Mouse (Mus musculus): ENCODE measurements around the gene Smim24.

Gene Smim24

GRCm38 (mm10) chr10:81392781-81393185, at the start of gene Smim24:
Gene Smim24, plus strand, starts transcription at chr10:81393051.
- DNase-seq (ENCODE audit: low spot score in 2 of 2): no peak

GRCm38 (mm10) chr10:81344421-81345161, 48.3 kb upstream of the Smim24 start:
- no peak for DNase-seq (ENCODE audit: low spot score in 2 of 2)

DNA sequence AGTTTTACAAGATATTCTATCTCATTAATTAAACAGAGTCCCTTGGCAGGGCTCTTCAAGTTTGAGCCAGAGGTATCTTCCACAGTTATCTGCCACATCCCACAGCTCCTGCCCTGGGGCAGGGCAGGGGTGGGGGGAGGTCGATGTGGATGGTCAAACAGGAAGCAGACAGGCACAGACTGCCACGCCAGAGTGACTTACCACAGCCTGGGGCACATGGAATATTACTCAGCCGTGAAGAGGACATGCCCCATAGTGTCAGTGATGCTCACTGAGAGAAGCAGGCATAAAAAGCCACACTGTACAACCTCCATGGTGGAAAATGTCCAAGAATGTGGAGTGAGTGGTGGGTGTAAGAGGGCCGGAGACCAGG, 47.7 kb upstream of the Smim24 start:
- DNase-seq (ENCODE audit: low spot score in 2 of 2): no peak

GRCm38 (mm10) chr10:81346453-81347067, 46.3 kb upstream of the Smim24 start:
- peak in 1 of 2 experiments; percentile 36 for DNase-seq (ENCODE audit: low spot score in 2 of 2)

DNA sequence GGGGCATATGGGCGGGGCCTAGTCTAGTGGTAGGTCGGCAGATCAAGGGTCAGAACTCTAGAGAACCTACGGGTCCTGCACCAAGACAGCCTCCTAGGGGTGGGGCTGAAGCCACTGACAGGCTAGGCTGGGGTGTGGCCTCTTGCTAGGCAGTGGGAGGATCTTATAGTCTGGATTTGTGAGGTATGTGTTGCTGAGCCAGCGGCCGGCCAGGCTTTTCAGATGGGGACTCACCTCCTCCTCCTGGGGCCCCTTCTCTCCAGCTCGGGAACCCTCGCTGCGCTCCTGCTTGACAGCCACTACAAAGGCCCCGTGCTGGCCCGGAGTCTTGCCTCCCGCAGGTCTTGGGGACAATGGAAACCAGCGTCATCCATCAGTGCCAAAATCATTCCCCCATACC, 43.7 kb upstream of the Smim24 start:
- no peak for DNase-seq (ENCODE audit: low spot score in 2 of 2)

DNA sequence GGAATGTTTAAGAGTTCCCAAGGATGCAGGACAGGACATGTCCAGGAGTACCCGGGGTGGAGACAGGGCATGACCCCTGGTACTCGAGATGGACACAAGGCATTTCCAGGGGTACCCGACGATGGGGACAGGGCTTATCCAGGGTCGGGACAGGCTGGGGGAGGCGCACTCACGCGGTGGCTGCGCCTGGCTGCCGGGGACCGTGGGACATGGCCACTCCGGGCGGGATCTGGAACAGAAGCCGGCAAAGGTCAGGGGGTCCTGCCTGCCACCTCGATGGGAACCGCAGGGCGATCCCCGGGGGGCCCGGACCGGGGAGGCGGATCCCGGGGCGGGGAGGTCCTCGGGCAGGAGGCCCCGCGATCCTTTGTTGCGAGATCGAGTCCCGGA, 42.9 kb upstream of the Smim24 start:
- no peak for DNase-seq (ENCODE audit: low spot score in 2 of 2)

DNA sequence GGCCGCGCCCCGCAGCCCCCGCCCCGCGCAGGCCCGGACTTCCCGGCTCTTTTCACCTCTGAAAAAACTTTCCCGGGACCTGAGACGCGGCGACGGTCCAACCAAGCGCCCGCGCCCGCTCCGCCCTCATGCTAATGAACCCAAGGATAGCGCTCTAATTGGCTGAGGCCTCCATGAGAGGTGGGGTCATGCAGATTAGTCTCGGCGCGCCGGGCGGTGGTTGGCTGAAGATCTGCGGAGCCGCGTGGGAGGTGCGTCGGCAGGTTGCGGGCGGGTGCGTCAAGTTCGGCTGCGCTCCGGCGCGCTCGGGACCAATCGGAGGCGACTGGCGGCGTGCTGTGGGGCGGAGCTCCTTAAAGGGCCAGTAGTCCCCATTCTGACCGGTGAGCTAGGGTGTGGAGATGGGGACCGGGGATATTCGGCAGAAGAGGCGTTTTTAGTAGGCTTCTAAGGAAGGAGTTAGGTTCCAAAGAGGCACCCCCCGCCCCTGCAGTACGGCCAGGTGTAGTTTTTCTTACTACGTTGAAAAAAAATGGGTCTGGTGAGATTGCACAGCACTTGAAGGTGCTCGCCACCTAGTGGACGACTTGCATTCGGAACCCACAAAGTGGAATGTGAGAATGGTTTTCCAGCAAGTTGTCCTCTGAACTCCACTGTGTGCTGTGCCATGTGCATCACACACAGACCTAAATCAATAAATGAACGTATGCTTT, 42.3 kb upstream of the Smim24 start, which contains the start of gene Hmg20b:
Gene Hmg20b, minus strand, starts transcription at position 130 of the 713 bp plus-strand sequence.
- peak; percentile 99 to 100 for DNase-seq (ENCODE audit: low spot score in 2 of 2)

DNA sequence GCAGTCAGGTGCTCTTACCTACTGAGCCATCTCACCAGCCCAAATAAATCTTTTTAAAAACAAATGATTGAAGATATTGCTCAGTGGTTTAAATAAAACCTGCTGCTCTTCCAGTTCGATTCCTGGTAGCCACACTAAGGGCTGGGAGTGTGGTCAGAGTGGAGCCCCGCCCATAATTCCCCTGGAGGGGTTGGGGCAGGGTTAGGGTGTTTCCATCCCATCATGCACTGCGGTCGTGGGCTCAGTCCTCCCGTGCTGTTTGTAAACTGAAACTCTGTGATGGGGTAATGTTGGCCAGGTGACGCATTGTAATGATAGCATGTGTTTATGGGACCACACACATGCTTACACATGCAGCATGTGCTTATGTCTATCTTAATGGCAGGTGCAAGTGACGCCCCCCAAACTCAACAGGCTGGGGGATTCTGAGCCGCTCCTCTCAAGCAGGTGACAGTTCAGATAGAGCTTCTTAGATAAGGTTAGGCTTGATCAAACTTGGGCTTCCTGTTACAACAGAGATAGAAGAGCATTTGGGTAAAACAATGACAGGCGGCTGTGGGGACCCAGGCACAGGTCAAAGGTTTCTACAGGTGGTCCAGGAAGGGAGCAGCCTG, 41.1 kb upstream of the Smim24 start:
- DNase-seq (ENCODE audit: low spot score in 2 of 2): no peak

GRCm38 (mm10) chr10:81354738-81355477, 37.9 kb upstream of the Smim24 start:
- no peak for DNase-seq (ENCODE audit: low spot score in 2 of 2)

DNA sequence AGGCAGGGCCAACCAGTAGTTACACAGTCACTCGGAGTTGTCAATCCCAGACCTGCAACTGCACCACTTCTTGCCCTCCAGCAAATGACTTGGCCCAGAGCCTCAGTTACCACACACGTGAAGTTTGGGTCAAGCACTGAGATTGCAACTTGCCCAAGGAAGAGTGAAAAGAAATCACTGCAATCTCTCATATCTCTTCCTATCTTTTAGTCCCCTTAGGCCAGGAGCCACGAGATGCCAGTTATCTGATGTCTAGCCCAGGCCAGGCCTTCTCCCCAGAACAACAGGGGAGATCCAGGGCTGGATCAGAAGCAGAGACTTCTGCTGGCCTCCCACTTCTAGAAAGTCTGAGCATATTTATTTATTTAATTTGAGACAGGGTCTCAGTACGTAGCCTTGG, 37.3 kb upstream of the Smim24 start:
- DNase-seq (ENCODE audit: low spot score in 2 of 2): no peak

GRCm38 (mm10) chr10:81356352-81356990, 36.4 kb upstream of the Smim24 start:
- no peak for DNase-seq (ENCODE audit: low spot score in 2 of 2)

DNA sequence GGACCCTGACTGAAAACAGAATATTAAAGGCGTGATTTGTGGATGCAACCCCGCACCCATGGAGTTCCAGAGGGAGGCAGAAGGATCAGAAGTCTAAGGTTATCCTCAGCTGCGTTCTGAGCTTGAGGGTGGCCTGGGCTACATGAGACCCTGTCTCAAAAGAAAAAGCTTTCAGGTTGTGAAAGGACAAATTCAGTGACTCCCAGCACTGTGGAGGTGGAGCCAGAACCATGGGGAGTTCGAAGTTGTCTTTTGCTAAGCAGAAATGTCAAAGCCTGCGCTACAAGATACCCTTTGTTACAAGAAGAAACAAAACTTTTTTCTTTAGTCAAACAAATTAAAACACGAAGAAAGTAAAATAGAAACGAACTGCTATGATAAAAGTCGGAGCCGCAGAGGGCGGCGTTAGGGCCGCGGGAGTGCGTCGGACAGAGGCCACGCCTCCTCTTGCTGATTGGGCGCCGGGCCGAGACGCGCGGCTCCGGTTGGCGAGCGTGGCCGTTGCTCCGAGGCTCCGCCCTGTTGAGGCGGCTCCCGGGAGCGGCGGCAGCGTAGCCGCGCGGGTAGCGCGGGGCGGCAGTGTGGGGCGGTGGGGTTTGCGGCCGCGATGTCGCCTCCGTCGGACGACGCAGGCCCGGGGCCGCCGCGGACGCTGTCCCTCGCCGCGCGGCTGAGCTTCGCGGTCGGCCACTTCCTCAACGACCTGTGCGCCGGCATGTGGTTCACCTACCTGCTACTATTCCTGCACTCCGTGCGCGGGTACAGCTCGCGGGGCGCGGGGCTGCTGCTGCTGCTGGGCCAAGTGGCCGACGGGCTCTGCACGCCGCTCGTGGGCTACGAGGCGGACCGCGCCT, 35.6 kb upstream of the Smim24 start, which contains the start of gene Mfsd12:
Gene Mfsd12, plus strand, starts transcription at position 501 of the 854 bp plus-strand sequence.
- peak; percentile 75 to 88 for DNase-seq (ENCODE audit: low spot score in 2 of 2)

- DNase-seq (ENCODE audit: low spot score in 2 of 2): no peak
Observed at GRCm38 (mm10) chr10:81358209-81358608, 34.6 kb upstream of the Smim24 start.

DNA sequence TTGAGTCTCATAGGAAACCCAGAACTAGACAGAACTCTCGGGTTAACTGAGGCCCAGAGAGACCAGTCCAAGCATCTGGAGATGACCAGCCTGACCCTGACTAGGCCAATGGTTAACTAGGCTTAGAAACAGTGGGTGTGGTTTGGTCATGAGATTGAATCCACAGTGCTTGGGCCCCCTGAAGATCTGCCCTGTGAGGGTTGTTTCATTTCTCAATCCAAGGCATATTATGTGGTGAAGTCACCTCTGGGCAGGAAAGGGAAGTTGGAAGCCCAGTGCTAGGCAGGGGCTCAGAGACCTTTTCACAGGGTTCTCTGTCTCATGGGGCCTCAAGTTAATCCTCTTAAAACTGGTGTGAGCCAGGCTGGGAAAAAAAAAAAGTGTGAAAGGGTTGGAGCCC, 34.0 kb upstream of the Smim24 start:
- no peak for DNase-seq (ENCODE audit: low spot score in 2 of 2)

- DNase-seq (ENCODE audit: low spot score in 2 of 2): no peak
Observed at GRCm38 (mm10) chr10:81360721-81361120, 32.1 kb upstream of the Smim24 start.

GRCm38 (mm10) chr10:81362336-81362949, 30.4 kb upstream of the Smim24 start:
- no peak for DNase-seq (ENCODE audit: low spot score in 2 of 2)

- DNase-seq (ENCODE audit: low spot score in 2 of 2): no peak
Observed at GRCm38 (mm10) chr10:81363436-81364346, 29.2 kb upstream of the Smim24 start.

DNA sequence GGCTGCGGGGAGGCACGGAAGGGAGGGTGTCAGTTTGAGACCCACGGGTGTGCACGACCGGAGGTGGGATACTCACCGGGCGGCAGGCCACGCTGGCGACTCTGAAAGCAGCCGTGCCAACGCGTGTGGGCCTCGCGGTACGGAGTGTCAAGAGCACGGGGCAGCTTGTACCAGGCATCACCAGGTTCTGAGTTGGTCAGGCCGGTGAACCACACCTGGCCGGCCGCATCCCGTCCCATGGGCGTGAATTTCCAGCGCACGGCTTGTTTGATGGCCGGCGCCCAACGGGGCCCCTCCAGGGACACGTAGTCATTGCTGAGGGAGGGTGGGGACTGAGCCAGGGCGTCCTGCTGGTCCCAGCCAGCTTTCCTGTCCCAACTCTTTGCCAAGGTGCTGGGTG, 28.2 kb upstream of the Smim24 start:
- DNase-seq (ENCODE audit: low spot score in 2 of 2): no peak

DNA sequence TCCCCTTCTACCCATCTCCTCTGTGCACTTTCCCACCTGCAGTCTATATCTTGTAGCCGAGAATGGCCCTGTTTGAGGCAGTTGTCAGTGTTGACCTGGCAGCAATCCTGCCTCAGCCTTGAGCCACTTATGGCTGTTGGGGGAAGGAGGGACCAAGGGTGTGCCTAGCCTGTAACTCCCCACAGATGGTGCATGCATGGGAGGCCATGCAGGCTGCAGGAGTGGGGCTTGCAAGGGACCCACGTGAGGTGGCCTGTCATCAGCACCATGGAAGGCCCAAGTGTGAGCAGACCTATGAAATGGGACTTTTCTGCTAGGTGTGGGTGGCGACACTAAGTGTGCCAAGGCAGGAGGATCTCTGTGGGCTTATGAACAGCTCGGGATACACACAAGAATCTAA, 27.8 kb upstream of the Smim24 start:
- DNase-seq (ENCODE audit: low spot score in 2 of 2): no peak

Data from frontal cortex, postnatal 14 days (tissue).